Mouse (Mus musculus) spleen, adult 2 months (tissue): ENCODE measurements at regions not wholly inside any gene's neighbourhood (a gene's known extent, or its start where the extent isn't known, plus 50 kb on each side); places are given as distances from the start of the nearest gene placed in this dataset.

Experiments
- DNase-seq, 2 experiments: peaks; one replicate each; pipeline versions ENCODE4 v3.0.0 to v3.0.0-alpha.2; 2012 to 2021; ENCODE audit warnings: low spot score in 2 of 2, low read depth in 1 of 2
- H3K27ac ChIP-seq: fragments of 200-500 bp; 2 replicates; pipeline ENCODE4 v1.5.1; 2012; ENCODE audit warnings: low read length, inconsistent platforms; ENCODE audit not compliant: insufficient read depth
- H3K27me3 ChIP-seq: fragments of 200-500 bp; 2 replicates; pipeline ENCODE4 v1.6.1; 2012; ENCODE audit warnings: mild to moderate bottlenecking, moderate library complexity, low read length, inconsistent platforms; ENCODE audit not compliant: control insufficient read depth, insufficient read depth
- H3K36me3 ChIP-seq: fragments of 200-500 bp; 2 replicates; pipeline ENCODE4 v1.6.1; 2012; ENCODE audit warnings: mild to moderate bottlenecking, low read length, inconsistent platforms; ENCODE audit not compliant: control insufficient read depth, insufficient read depth
- H3K4me1 ChIP-seq: fragments of 200-500 bp; 2 replicates; pipeline ENCODE4 v1.6.1; 2011; ENCODE audit warnings: inconsistent platforms; ENCODE audit not compliant: control insufficient read depth, insufficient read depth, insufficient read length
- H3K4me3 ChIP-seq: fragments of 200-500 bp; 2 replicates; pipeline ENCODE4 v1.5.1; 2011; ENCODE audit warnings: mild to moderate bottlenecking, inconsistent platforms; ENCODE audit not compliant: insufficient read depth, insufficient read length; ENCODE audit errors: extremely low read depth
- CTCF ChIP-seq: fragments of 200-500 bp; IDR thresholded peaks from 2 replicates; pipeline ENCODE4 v1.5.1; 2011; ENCODE audit warnings: mild to moderate bottlenecking, inconsistent platforms; ENCODE audit not compliant: insufficient read depth, insufficient read length, insufficient replicate concordance; ENCODE audit errors: extremely low read depth
- POLR2A ChIP-seq: fragments of 200-500 bp; IDR thresholded peaks from 2 replicates; pipeline ENCODE4 v1.6.1; 2011; ENCODE audit warnings: low read depth, low read length, inconsistent platforms
- WGBS: fragments of 180-500 bp; shearing (Covaris S2); methylation state at CpG from one replicate; pipeline ENCODE4 v1.1.7; 2018; 5-methylcytosine and 5-hydroxymethylcytosine counted together

GRCm38 (mm10) chr16:95901388-95901787 lies 89.4 kb downstream of the Psmg1 start:
- H3K4me3 ChIP-seq, result no peak overlapping the region
- H3K36me3 ChIP-seq, result no peaks in the 10 kb centered on the region
- peaks cover 2% of the 10 kb centered on the region; the same call in 1 of the 2 replicates for H3K4me1 ChIP-seq
- TF ChIP-seq CTCF (no peak), POLR2A (no peak)
- H3K27ac ChIP-seq, result no peak overlapping the region
- WGBS, result 55% methylated on average over 9 of the region's 9 CpGs
- no peak for DNase-seq
- no peaks in the 10 kb centered on the region for H3K27me3 ChIP-seq

DNA sequence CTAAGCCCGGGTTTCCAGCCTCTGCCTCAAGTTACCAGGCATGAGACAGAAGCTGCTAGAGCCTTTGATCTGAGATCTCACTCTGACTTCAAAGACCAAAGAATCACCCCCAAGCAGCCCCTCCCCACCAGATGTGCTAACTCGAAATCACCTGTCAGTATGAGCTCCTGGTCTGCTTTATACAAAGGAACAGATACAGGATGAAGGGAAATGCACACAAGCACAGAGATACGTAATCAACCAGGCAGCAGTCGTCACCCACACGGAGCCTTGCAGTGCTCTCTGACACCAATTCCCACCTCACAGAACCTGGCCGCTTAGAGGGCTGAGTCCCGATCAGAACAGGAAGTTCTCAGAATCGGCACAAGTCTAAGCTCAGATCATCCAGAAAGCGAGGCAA lies 90.6 kb downstream of the Psmg1 start:
- 43% methylated on average over 9 of the region's 9 CpGs for WGBS
- H3K4me3 ChIP-seq, result no peak overlapping the region
- TF ChIP-seq POLR2A, result no peak
- TF ChIP-seq CTCF, result no peak
- no peak for DNase-seq
- no peaks in the 10 kb centered on the region for H3K27me3 ChIP-seq
- no peaks in the 10 kb centered on the region for H3K36me3 ChIP-seq
- peaks cover 2% of the 10 kb centered on the region; the same call in 1 of the 2 replicates for H3K4me1 ChIP-seq
- H3K27ac ChIP-seq, result no peak overlapping the region

DNA sequence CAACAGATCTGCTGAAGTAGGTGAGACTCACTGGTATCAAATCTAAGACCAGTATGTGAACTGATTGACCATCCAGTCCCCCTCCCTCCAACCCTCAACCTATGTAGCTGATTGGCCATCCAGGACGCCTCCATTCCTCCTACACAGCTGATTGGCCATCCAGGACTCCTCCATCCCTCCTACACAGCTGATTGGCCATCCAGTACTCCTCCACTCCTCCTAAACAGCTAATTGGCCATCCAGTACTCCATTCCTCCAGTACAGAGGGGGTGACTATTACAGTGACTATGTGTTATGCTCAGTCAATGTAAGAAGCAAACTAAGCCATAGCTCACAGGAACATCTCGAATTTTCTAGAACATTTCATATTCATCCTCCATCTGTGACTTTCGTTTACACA lies 91.1 kb downstream of the Psmg1 start:
- TF ChIP-seq POLR2A, result no peak
- no peak for TF ChIP-seq CTCF
- no peak overlapping the region for H3K27ac ChIP-seq
- WGBS, result 70% methylated on average over 3 of the region's 3 CpGs

DNA sequence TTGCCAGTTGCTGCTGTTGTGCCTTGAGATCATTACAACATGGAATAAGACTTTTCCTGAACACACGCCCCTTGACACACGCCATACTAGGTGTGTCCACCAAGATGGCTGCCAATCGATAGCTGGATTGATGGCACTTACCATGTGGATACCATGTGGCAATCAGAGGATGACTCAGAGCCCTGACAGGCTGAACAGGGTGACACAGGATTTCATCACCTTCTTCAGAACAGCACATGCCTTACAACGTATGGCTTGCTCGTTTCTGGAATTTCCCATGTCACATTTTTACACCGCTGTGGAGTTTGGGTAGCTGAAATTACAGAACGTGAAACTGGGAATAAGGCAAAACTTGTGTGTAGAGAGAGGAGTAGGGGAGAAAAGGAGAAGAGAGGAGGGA lies 92.9 kb downstream of the Psmg1 start:
- no peak for TF ChIP-seq POLR2A
- no peak for TF ChIP-seq CTCF
- Histone ChIP-seq H3K27ac (no peak overlapping the region), H3K36me3 (no peaks in the 10 kb centered on the region), H3K4me1 (peaks cover 2% of the 10 kb centered on the region; the same call in 1 of the 2 replicates), H3K27me3 (no peaks in the 10 kb centered on the region), H3K4me3 (no peak overlapping the region)
- 84% methylated on average over 7 of the region's 7 CpGs for WGBS
- no peak for DNase-seq

More for the DNA sequence above, 91.1 kb downstream of the Psmg1 start:
- Histone ChIP-seq H3K4me1 (peaks cover 2% of the 10 kb centered on the region; the same call in 1 of the 2 replicates), H3K27me3 (no peaks in the 10 kb centered on the region), H3K4me3 (no peak overlapping the region), H3K36me3 (no peaks in the 10 kb centered on the region)
- DNase-seq, result no peak

GRCm38 (mm10) chr16:95896126-95896525 lies 94.6 kb downstream of the Psmg1 start:
- no peaks in the 10 kb centered on the region for H3K27me3 ChIP-seq
- 76% methylated on average over 6 of the region's 6 CpGs for WGBS
- H3K36me3 ChIP-seq, result no peaks in the 10 kb centered on the region
- no peak overlapping the region for H3K4me3 ChIP-seq
- TF ChIP-seq CTCF (no peak), POLR2A (no peak)
- peaks cover 2% of the 10 kb centered on the region; the same call in 1 of the 2 replicates for H3K4me1 ChIP-seq
- no peak overlapping the region for H3K27ac ChIP-seq
- no peak for DNase-seq

- Histone ChIP-seq H3K4me3 (no peak overlapping the region), H3K27ac (no peak overlapping the region), H3K4me1 (no peaks in the 10 kb centered on the region), H3K27me3 (no peaks in the 10 kb centered on the region), H3K36me3 (no peaks in the 10 kb centered on the region)
- 31% methylated on average over 6 of the region's 6 CpGs for WGBS
- no peak for DNase-seq
- TF ChIP-seq POLR2A (no peak), CTCF (no peak)
Measured at GRCm38 (mm10) chr16:95893534-95894290, 97.0 kb downstream of the Psmg1 start.

- TF ChIP-seq POLR2A (no peak), CTCF (no peak)
- Histone ChIP-seq H3K27me3 (no peaks in the 10 kb centered on the region), H3K36me3 (no peaks in the 10 kb centered on the region), H3K4me3 (no peak overlapping the region), H3K4me1 (no peaks in the 10 kb centered on the region), H3K27ac (no peak overlapping the region)
- WGBS, result 93% methylated on average over 3 of the region's 3 CpGs
- DNase-seq, result no peak
Measured at GRCm38 (mm10) chr16:95892356-95892755, 98.4 kb downstream of the Psmg1 start.
